Mouse (Mus musculus) lung, postnatal 0 days (tissue): ENCODE measurements around the gene Sipa1l3.

ENCODE experiments used
- CTCF ChIP-seq: IDR thresholded peaks from 2 replicates; pipeline ENCODE4 v1.5.1; 2016; ENCODE audit warnings: antibody characterized with exemption, mild to moderate bottlenecking
- EP300 ChIP-seq: IDR thresholded peaks from 2 replicates; pipeline ENCODE4 v1.6.1; 2016; ENCODE audit warnings: antibody characterized with exemption, mild to moderate bottlenecking, control low read depth

- TF ChIP-seq CTCF, result no peak
- peak; percentile 44 for TF ChIP-seq EP300
Measured at GRCm38 (mm10) chr7:29457772-29458171, 60.7 kb downstream of the Sipa1l3 start.
